Mouse (Mus musculus) E14TG2a.4 (cell line): ENCODE results near the gene Carns1.

Experiments used
- CTCF ChIP-seq: conservative IDR thresholded peaks from 2 replicates; pipeline ENCODE4 v1.5.1; 2014; ENCODE audit warnings: low read length
- NANOG ChIP-seq: IDR thresholded peaks from 2 replicates; pipeline ENCODE4 v1.6.1; 2014; ENCODE audit warnings: borderline replicate concordance, low read length, mixed read lengths
- POU5F1 ChIP-seq: IDR thresholded peaks from 2 replicates; pipeline ENCODE4 v1.6.1; 2014; ENCODE audit warnings: low read length, borderline replicate concordance

DNA sequence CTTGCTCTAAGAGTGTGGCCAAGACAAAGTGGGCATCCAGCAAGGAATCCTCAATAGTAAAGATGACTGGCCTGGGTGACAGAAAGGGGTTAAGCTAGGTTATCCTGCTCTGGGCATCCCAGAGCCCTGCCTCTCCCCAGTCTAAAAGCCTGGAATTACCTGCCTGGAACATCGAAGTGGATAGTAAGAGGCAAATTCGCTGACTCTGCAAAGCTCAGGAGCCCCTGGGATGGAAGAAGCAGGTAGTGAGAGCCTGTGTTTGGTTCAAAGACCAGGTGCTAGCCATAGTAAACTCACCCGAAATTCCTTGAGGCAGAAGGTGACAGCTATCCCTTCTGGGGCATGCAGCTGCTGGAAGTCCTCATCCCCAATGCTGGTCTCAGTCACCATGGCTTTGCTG lies 21.9 kb upstream of the Carns1 start:
- TF ChIP-seq CTCF (no peak), NANOG (no peak), POU5F1 (no peak)
